Mouse (Mus musculus): ENCODE data around the gene Sh2d6. TPM values are rescaled to one million over a fixed set of nuclear protein-coding genes. Genes with fewer than 3 reads are reported as not detected.

The Sh2d6 gene
- total and polyA plus RNA-seq, 2 experiments from 2014 or later: 0.48 TPM; not detected in 1

GRCm38 (mm10) chr6:72512386-72513070 is 9.0 kb downstream of the Sh2d6 start:
- H3K36me3 ChIP-seq (ENCODE audit: insufficient read depth, low read length): no peaks in the 10 kb centered on the region
- peak; percentile 91 for DNase-seq (ENCODE audit: low spot score)
- H3K9ac ChIP-seq (replicated peaks; ENCODE audit: low read length, poor library complexity, severe bottlenecking): peak overlapping the region; percentile 34; the same call in 1 of the 2 replicates
- H3K4me2 ChIP-seq (ENCODE audit: low read depth, low read length, poor library complexity, severe bottlenecking): peak overlapping the region; percentile 26
- no peaks in the 10 kb centered on the region for H3K27me3 ChIP-seq (ENCODE audit: insufficient read depth, low read length)
- H3K4me3 ChIP-seq (ENCODE audit: low read depth, low read length): no peak overlapping the region; the same call in 1 of the 2 replicates
- no peak for TF ChIP-seq CTCF (IDR thresholded peaks at IDR 0.05)
- H3K9me3 ChIP-seq (ENCODE audit: low read length): no peaks in the 10 kb centered on the region
- 1% methylated on average over 33 of the region's 33 CpGs for WGBS
- peak overlapping the region; percentile 76 for H3K27ac ChIP-seq (ENCODE audit: low read depth, low read length)
- peak; percentile 88 for ATAC-seq (ENCODE audit: low FRiP score)
- peaks cover 10% of the 10 kb centered on the region; the same call in 1 of the 2 replicates for H3K4me1 ChIP-seq (ENCODE audit: insufficient read depth, low read length)

- no peak for TF ChIP-seq CTCF (IDR thresholded peaks at IDR 0.05)
- no peak overlapping the region for H3K27ac ChIP-seq (ENCODE audit: low read depth, low read length)
Measured at GRCm38 (mm10) chr6:72510686-72511421, 10.7 kb downstream of the Sh2d6 start.

GRCm38 (mm10) chr6:72509872-72510435 is 11.6 kb downstream of the Sh2d6 start:
- H3K9me3 ChIP-seq (ENCODE audit: low read length): no peaks in the 10 kb centered on the region
- DNase-seq (ENCODE audit: low spot score) (no peak), ATAC-seq (ENCODE audit: low FRiP score) (no peak)
- H3K4me2 ChIP-seq (ENCODE audit: low read depth, low read length, poor library complexity, severe bottlenecking): no peak overlapping the region
- no peaks in the 10 kb centered on the region for H3K27me3 ChIP-seq (ENCODE audit: insufficient read depth, low read length)
- peaks cover 10% of the 10 kb centered on the region; the same call in 1 of the 2 replicates for H3K4me1 ChIP-seq (ENCODE audit: insufficient read depth, low read length)
- no peak overlapping the region for H3K9ac ChIP-seq (replicated peaks; ENCODE audit: low read length, poor library complexity, severe bottlenecking)
- 44% methylated on average over 2 of the region's 2 CpGs for WGBS
- H3K4me3 ChIP-seq (ENCODE audit: low read depth, low read length): no peak overlapping the region
- H3K27ac ChIP-seq (ENCODE audit: low read depth, low read length): no peak overlapping the region
- no peaks in the 10 kb centered on the region for H3K36me3 ChIP-seq (ENCODE audit: insufficient read depth, low read length)
- TF ChIP-seq CTCF (IDR thresholded peaks at IDR 0.05): no peak

More at GRCm38 (mm10) chr6:72510686-72511421, 10.7 kb downstream of the Sh2d6 start:
- Histone ChIP-seq H3K4me3 (ENCODE audit: low read depth, low read length) (no peak overlapping the region), H3K9ac (replicated peaks; ENCODE audit: low read length, poor library complexity, severe bottlenecking) (no peak overlapping the region), H3K9me3 (ENCODE audit: low read length) (no peaks in the 10 kb centered on the region), H3K27me3 (ENCODE audit: insufficient read depth, low read length) (no peaks in the 10 kb centered on the region), H3K36me3 (ENCODE audit: insufficient read depth, low read length) (no peaks in the 10 kb centered on the region), H3K4me1 (ENCODE audit: insufficient read depth, low read length) (peaks cover 10% of the 10 kb centered on the region; the same call in 1 of the 2 replicates), H3K4me2 (ENCODE audit: low read depth, low read length, poor library complexity, severe bottlenecking) (no peak overlapping the region)
- no peak for ATAC-seq (ENCODE audit: low FRiP score)
- no peak for DNase-seq (ENCODE audit: low spot score)
- 66% methylated on average over 6 of the region's 6 CpGs for WGBS

- no peak for TF ChIP-seq CTCF (IDR thresholded peaks at IDR 0.05)
Measured at GRCm38 (mm10) chr6:72508596-72508995, 12.9 kb downstream of the Sh2d6 start.

GRCm38 (mm10) chr6:72506104-72506503 is 15.4 kb downstream of the Sh2d6 start:
- Histone ChIP-seq H3K36me3 (ENCODE audit: insufficient read depth, low read length) (no peaks in the 10 kb centered on the region), H3K9ac (replicated peaks; ENCODE audit: low read length, poor library complexity, severe bottlenecking) (no peak overlapping the region), H3K4me2 (ENCODE audit: low read depth, low read length, poor library complexity, severe bottlenecking) (no peak overlapping the region), H3K9me3 (ENCODE audit: low read length) (no peaks in the 10 kb centered on the region), H3K4me1 (ENCODE audit: insufficient read depth, low read length) (no peaks in the 10 kb centered on the region), H3K27me3 (ENCODE audit: insufficient read depth, low read length) (no peaks in the 10 kb centered on the region), H3K27ac (ENCODE audit: low read depth, low read length) (no peak overlapping the region), H3K4me3 (ENCODE audit: low read depth, low read length) (no peak overlapping the region)
- ATAC-seq (ENCODE audit: low FRiP score): no peak
- WGBS: 79% methylated on average over 1 of the region's 1 CpGs
- DNase-seq (ENCODE audit: low spot score): no peak
- TF ChIP-seq CTCF (IDR thresholded peaks at IDR 0.05): no peak

More at GRCm38 (mm10) chr6:72508596-72508995, 12.9 kb downstream of the Sh2d6 start:
- Histone ChIP-seq H3K9ac (replicated peaks; ENCODE audit: low read length, poor library complexity, severe bottlenecking) (no peak overlapping the region; the same call in 1 of the 2 replicates), H3K4me1 (ENCODE audit: insufficient read depth, low read length) (peaks cover 10% of the 10 kb centered on the region; the same call in 1 of the 2 replicates), H3K27ac (ENCODE audit: low read depth, low read length) (no peak overlapping the region; the same call in 1 of the 2 replicates), H3K4me2 (ENCODE audit: low read depth, low read length, poor library complexity, severe bottlenecking) (no peak overlapping the region), H3K4me3 (ENCODE audit: low read depth, low read length) (no peak overlapping the region), H3K36me3 (ENCODE audit: insufficient read depth, low read length) (no peaks in the 10 kb centered on the region), H3K27me3 (ENCODE audit: insufficient read depth, low read length) (no peaks in the 10 kb centered on the region), H3K9me3 (ENCODE audit: low read length) (no peaks in the 10 kb centered on the region)
- ATAC-seq (ENCODE audit: low FRiP score): no peak
- DNase-seq (ENCODE audit: low spot score): no peak
- WGBS: 68% methylated on average over 4 of the region's 4 CpGs

Data from midbrain, postnatal 0 days (tissue).